Mouse (Mus musculus) forebrain, embryonic 10.5 days (tissue): Measurements from ENCODE around the gene Atn1. TPM values are rescaled to one million over a fixed set of nuclear protein-coding genes. Genes with fewer than 3 reads are reported as not detected.

ENCODE experiments used
- DNase-seq: peaks from one replicate; pipeline ENCODE4 v3.0.0-alpha.2; 2017; ENCODE audit warnings: low spot score; ENCODE audit errors: extremely low spot score
- H3K27ac ChIP-seq: fragments of 300-500 bp; sonication (generic); 2 replicates; pipeline ENCODE4 v1.5.1; 2016; ENCODE audit warnings: mild to moderate bottlenecking
- H3K27me3 ChIP-seq: fragments of 300-500 bp; sonication (generic); 2 replicates; pipeline ENCODE4 v1.6.1; 2016; ENCODE audit warnings: mild to moderate bottlenecking; ENCODE audit not compliant: poor library complexity, severe bottlenecking
- H3K36me3 ChIP-seq: fragments of 300-500 bp; sonication (generic); replicated peaks from 2 replicates; pipeline ENCODE4 v1.6.1; 2016; ENCODE audit warnings: mild to moderate bottlenecking, moderate library complexity
- H3K4me1 ChIP-seq: fragments of 300-500 bp; sonication (generic); 2 replicates; pipeline ENCODE4 v1.6.1; 2016
- H3K4me3 ChIP-seq: fragments of 300-500 bp; sonication (generic); 2 replicates; pipeline ENCODE4 v1.5.1; 2016; ENCODE audit warnings: mild to moderate bottlenecking, moderate library complexity
- H3K9me3 ChIP-seq: fragments of 300-500 bp; sonication (generic); 2 replicates; pipeline ENCODE4 v1.6.1; 2016; ENCODE audit warnings: mild to moderate bottlenecking, moderate library complexity
- WGBS: fragments of 180-500 bp; shearing (Covaris S2); methylation state at CpG from one replicate; pipeline ENCODE4 v1.1.7; 2016; 5-methylcytosine and 5-hydroxymethylcytosine counted together
- polyA plus RNA-seq: library from polyadenylated mRNA; unstranded; fragments of >200 nt; fragmentation: Nextera tagmentation; extraction: Ambion mirVana; gene quantifications from 2 replicates; pipeline ENCODE4 v1.2.1, GENCODE M21; 2016

The Atn1 gene
- polyA plus RNA-seq, 1 experiment from 2014 or later: 12.5 TPM

DNA sequence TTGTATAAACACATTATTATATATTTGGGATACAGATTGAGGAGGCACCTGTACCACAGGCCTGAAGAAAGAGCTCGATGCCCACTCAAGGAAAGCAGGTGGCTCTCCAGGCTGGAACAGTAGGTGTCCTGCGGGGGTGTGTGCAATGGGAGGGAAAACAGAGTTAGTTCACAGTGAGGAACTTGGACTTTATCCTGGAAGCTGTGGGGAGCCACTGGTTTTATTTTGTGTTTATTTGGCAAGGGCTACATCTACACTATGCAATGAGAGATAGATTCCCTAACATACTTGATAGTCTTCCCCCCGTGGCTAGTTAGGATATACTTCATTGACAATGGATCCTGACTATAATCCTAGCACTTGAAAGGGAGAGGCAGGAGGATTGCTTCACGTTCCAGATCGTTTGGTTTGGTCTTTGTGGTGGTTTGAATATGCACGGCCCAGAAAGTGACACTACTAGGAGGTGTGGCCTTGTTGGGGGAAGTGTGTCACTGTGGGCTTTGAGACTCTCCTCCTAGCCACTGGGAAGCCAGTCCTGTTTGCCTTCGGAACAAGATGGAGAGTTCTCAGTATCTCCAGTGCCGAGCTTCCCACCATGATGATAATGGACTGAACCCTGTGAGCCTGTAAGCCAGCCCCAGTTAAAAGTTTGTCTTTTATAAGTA is 30.6 kb upstream of the Atn1 start:
- 67% methylated on average over 8 of the region's 8 CpGs for WGBS
- no peaks in the 10 kb centered on the region for H3K27me3 ChIP-seq
- H3K4me1 ChIP-seq: peaks cover 12% of the 10 kb centered on the region
- H3K36me3 ChIP-seq: 0 out of 2 replicates have a peak, but pooled peaks cover 4% of the 10 kb centered on the region
- DNase-seq: no peak
- H3K27ac ChIP-seq: no peak overlapping the region
- no peak overlapping the region for H3K4me3 ChIP-seq
- no peaks in the 10 kb centered on the region for H3K9me3 ChIP-seq

DNA sequence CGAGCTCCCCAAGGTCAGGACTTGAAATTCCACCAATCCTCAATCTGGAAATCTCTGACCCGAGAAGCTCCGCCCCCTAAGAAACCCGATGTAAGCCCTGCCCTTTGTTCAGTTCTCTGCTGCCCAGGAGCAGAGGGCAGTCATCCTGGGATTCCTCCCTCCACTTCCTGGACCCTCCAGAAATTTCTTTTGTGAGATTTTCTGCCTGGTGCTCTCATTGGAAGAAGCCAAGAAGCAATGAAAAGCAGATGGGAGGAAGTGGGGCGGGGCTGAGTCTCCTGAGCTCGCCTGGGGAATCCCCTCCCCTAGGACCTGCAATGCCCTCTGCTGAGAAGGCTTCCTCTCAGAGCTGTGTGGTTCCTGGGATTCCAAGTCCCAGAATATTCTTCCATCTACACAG is 26.1 kb upstream of the Atn1 start:
- WGBS: 26% methylated on average over 6 of the region's 6 CpGs
- DNase-seq: peak; percentile 50
- H3K27ac ChIP-seq: peak overlapping the region; percentile 65

DNA sequence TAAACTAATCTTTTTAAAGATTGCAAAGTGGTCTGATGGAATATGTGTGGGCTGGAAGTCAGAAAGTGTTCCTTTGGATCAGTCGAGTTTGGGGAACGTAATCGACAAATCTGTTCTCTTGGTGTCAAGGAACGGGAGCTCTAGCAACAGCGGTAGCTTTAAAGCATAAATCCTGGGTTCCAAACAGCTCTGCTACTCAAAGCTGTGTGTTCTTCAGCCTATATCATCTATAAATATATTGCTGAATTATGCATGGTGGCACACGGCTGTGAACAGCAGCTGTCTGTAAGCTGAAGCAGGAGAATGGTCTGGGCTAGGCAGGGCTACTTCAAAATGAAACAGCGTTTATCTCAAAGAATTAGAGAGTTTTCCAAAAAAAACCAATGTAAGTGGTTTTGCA is 24.6 kb upstream of the Atn1 start:
- Histone ChIP-seq H3K4me3 (no peak overlapping the region), H3K27ac (no peak overlapping the region), H3K36me3 (no peaks in the 10 kb centered on the region), H3K27me3 (peaks cover 30% of the 10 kb centered on the region), H3K9me3 (no peaks in the 10 kb centered on the region), H3K4me1 (peaks cover 43% of the 10 kb centered on the region)
- WGBS: 89% methylated on average over 7 of the region's 7 CpGs
- DNase-seq: no peak

More for the DNA sequence above, 26.1 kb upstream of the Atn1 start:
- peaks cover 30% of the 10 kb centered on the region for H3K27me3 ChIP-seq
- no peaks in the 10 kb centered on the region for H3K9me3 ChIP-seq
- H3K4me1 ChIP-seq: peaks cover 43% of the 10 kb centered on the region
- no peaks in the 10 kb centered on the region for H3K36me3 ChIP-seq
- H3K4me3 ChIP-seq: peak overlapping the region; percentile 29; the same call in 1 of the 2 replicates

GRCm38 (mm10) chr6:124779984-124780416 is 23.7 kb upstream of the Atn1 start:
- 2% methylated on average over 10 of the region's 10 CpGs for WGBS
- no peaks in the 10 kb centered on the region for H3K9me3 ChIP-seq
- H3K36me3 ChIP-seq: no peaks in the 10 kb centered on the region
- peak overlapping the region; percentile 81 for H3K27ac ChIP-seq
- H3K4me3 ChIP-seq: peak overlapping the region; percentile 52
- H3K4me1 ChIP-seq: peaks cover 43% of the 10 kb centered on the region
- peak; percentile 67 for DNase-seq
- peaks cover 30% of the 10 kb centered on the region for H3K27me3 ChIP-seq

GRCm38 (mm10) chr6:124779222-124779983 is 23.1 kb upstream of the Atn1 start, which contains the start of gene Lrrc23:
Gene Lrrc23 (minus strand): TSS chr6:124779727.
- WGBS: 3% methylated on average over 23 of the region's 23 CpGs
- Histone ChIP-seq H3K4me3 (peak within 1 kb of the TSS; percentile 52), H3K9me3 (no peaks in the 10 kb centered on the region), H3K4me1 (peaks cover 43% of the 10 kb centered on the region), H3K36me3 (no peaks in the 10 kb centered on the region), H3K27ac (peak within 1 kb of the TSS; percentile 81), H3K27me3 (peaks cover 30% of the 10 kb centered on the region)
- peak; percentile 76 for DNase-seq

DNA sequence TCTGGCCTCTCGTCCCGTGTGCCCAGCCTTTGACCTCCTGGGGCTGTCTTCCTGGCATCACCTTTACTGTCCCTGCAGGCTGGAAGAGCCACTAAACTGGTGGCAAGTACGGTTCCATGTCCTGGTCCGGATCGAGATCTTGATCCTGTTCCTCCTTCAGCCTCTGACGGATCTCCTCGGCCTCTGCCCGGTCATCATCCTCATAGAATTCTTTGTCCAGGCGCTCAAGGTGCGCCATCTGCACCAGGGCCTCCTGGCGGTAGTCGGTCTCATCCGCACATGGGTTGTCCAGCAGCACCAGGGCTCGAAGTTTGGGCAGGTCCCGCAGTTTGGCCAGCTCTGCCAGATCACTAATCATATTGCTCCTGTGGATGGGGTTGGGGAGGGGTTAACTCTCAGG is 14.2 kb upstream of the Atn1 start:
- H3K27ac ChIP-seq: no peak overlapping the region
- H3K36me3 ChIP-seq: no peaks in the 10 kb centered on the region
- H3K27me3 ChIP-seq: peaks cover 72% of the 10 kb centered on the region
- H3K4me3 ChIP-seq: no peak overlapping the region
- no peak for DNase-seq
- peaks cover 45% of the 10 kb centered on the region for H3K4me1 ChIP-seq
- WGBS: 89% methylated on average over 15 of the region's 15 CpGs
- H3K9me3 ChIP-seq: no peaks in the 10 kb centered on the region

DNA sequence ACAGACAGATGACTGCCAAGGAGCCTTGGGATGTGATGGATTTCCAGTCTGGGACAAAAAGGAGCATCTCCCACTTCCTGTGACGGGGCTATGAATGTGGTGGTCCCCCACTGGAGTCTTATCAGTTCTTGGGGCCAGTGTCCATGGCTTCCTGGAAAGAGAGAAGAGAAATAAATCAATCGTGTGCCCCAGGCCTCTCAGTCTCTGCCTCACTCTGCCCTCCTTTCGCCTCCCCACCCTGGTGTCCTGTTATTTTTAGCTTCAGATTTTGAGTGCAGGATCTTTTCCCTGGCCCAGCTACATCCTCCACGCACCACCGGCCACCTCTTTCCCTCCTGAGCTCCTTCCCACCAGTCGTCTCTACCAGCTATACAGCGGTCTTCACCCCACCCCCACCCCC is 13.7 kb upstream of the Atn1 start:
- H3K27ac ChIP-seq: peak overlapping the region; percentile 81
- H3K27me3 ChIP-seq: peaks cover 72% of the 10 kb centered on the region
- no peaks in the 10 kb centered on the region for H3K9me3 ChIP-seq
- 56% methylated on average over 7 of the region's 7 CpGs for WGBS
- H3K4me3 ChIP-seq: peak overlapping the region; percentile 64
- DNase-seq: no peak
- no peaks in the 10 kb centered on the region for H3K36me3 ChIP-seq
- peaks cover 45% of the 10 kb centered on the region for H3K4me1 ChIP-seq

GRCm38 (mm10) chr6:124769101-124769765 is 12.9 kb upstream of the Atn1 start, which contains the start of gene Eno2:
Gene Eno2 (minus strand): TSS chr6:124769673.
- no peaks in the 10 kb centered on the region for H3K9me3 ChIP-seq
- peak; percentile 60 for DNase-seq
- H3K36me3 ChIP-seq: no peaks in the 10 kb centered on the region
- H3K4me1 ChIP-seq: peaks cover 45% of the 10 kb centered on the region
- H3K27ac ChIP-seq: peak within 1 kb of the TSS; percentile 81
- peak within 1 kb of the TSS; percentile 64 for H3K4me3 ChIP-seq
- under 1% methylated on average over 49 of the region's 54 CpGs for WGBS
- peaks cover 75% of the 10 kb centered on the region for H3K27me3 ChIP-seq

DNA sequence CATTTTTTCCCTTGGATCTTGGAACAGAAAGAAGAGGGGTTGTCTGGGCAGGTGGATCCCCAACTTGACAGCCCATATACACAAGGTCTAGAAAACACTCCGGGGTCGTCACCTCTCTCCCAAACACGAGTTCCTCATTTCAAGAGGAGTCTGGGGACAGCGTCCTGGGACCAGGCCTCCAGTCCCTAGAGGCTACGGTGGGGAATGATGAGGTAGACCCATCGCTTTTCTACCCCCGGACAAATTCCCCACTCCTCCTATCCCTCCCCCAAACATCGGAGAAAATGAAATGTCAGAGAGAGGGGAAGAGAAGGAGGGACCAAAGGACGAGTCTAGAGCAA is 12.3 kb upstream of the Atn1 start:
- Histone ChIP-seq H3K4me1 (peaks cover 45% of the 10 kb centered on the region), H3K27me3 (peaks cover 80% of the 10 kb centered on the region), H3K27ac (peak overlapping the region; percentile 81; the same call in 1 of the 2 replicates), H3K4me3 (peak overlapping the region; percentile 64), H3K36me3 (no peaks in the 10 kb centered on the region), H3K9me3 (no peaks in the 10 kb centered on the region)
- DNase-seq: no peak
- 3% methylated on average over 9 of the region's 9 CpGs for WGBS

DNA sequence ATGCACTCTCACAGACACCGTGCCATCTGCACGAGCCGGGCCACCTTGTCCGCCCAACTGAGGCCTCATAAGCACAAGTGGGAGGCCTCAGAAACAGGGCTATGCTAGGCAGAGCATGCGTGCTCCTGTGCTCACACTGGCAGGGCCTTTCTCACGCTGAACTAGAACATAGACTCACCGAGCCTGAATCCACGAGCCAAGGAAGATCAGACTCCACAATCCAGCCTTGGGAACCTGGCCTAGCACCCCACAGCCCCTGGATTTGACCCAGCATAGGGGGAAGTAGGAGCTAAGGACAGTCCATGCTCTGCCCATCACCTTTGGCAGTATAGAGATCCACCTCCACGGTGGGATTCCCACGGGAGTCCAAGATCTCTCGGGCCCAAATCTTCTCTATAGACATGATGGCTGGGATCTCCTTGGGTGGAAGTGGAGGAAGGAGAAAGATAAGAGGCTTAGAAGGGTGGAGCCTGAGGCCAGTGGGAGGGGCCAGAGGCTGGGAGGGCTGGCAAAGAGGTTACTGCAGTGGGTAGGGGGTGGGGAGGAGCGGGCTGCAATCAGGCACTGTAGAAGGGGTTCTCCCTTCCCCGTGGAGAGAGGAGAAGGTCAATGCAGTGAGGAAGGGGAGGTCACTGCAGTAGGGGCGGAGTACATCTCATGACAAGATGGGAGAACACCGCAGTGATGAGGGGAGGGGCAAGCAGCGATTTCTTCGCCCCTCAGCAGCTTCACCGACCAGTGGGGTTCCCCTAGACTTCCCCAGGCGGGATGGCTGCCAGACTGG is 11.8 kb upstream of the Atn1 start:
- peak overlapping the region; percentile 81 for H3K27ac ChIP-seq
- WGBS: 17% methylated on average over 19 of the region's 19 CpGs
- H3K4me3 ChIP-seq: peak overlapping the region; percentile 64
- H3K36me3 ChIP-seq: no peaks in the 10 kb centered on the region
- H3K27me3 ChIP-seq: peaks cover 79% of the 10 kb centered on the region
- peaks cover 45% of the 10 kb centered on the region for H3K4me1 ChIP-seq
- peak; percentile 38 for DNase-seq
- no peaks in the 10 kb centered on the region for H3K9me3 ChIP-seq

GRCm38 (mm10) chr6:124767536-124767919 is 11.2 kb upstream of the Atn1 start:
- peaks cover 76% of the 10 kb centered on the region for H3K27me3 ChIP-seq
- H3K27ac ChIP-seq: peak overlapping the region; percentile 81
- peak overlapping the region; percentile 64 for H3K4me3 ChIP-seq
- no peaks in the 10 kb centered on the region for H3K36me3 ChIP-seq
- no peaks in the 10 kb centered on the region for H3K9me3 ChIP-seq
- DNase-seq: no peak
- peaks cover 45% of the 10 kb centered on the region for H3K4me1 ChIP-seq
- 32% methylated on average over 4 of the region's 4 CpGs for WGBS

- H3K9me3 ChIP-seq: no peaks in the 10 kb centered on the region
- H3K4me3 ChIP-seq: no peak overlapping the region
- H3K4me1 ChIP-seq: peaks cover 45% of the 10 kb centered on the region
- DNase-seq: no peak
- peaks cover 65% of the 10 kb centered on the region for H3K27me3 ChIP-seq
- H3K36me3 ChIP-seq: no peaks in the 10 kb centered on the region
- H3K27ac ChIP-seq: no peak overlapping the region
- 83% methylated on average over 7 of the region's 7 CpGs for WGBS
Measured at GRCm38 (mm10) chr6:124765951-124766350, 9.6 kb upstream of the Atn1 start.
